Mouse (Mus musculus) CH12.LX (cell line): ENCODE measurements at regions not wholly inside any gene's neighbourhood (a gene's known extent, or its start where the extent isn't known, plus 50 kb on each side); places are given as distances from the start of the nearest gene placed in this dataset.

Experiments used
- DNase-seq: peaks from one replicate; pipeline ENCODE4 v3.0.0-alpha.2; 2013; ENCODE audit errors: extremely low read depth
- H3K27ac ChIP-seq: 2 replicates; pipeline ENCODE4 v1.5.1; 2012; ENCODE audit warnings: low read depth, mild to moderate bottlenecking, control low read depth, moderate library complexity; ENCODE audit not compliant: insufficient read depth
- H3K27me3 ChIP-seq: replicated peaks from 2 replicates; pipeline ENCODE3; 2012; ENCODE audit warnings: inconsistent platforms
- H3K36me3 ChIP-seq, 2 experiments: replicated peaks in 1 of 2; 2 replicates each; pipeline versions ENCODE3 to v1.6.1; 2012; ENCODE audit warnings: inconsistent platforms in 1 of 2, low read length in 1 of 2, mild to moderate bottlenecking in 1 of 2, mixed read lengths in 1 of 2, moderate library complexity in 1 of 2; ENCODE audit not compliant: control insufficient read depth in 1 of 2, insufficient read depth in 1 of 2
- H3K4me1 ChIP-seq, 2 experiments: 2 replicates each; pipeline ENCODE4 v1.6.1; 2012; ENCODE audit warnings: inconsistent platforms in 1 of 2, moderate library complexity in 1 of 2; ENCODE audit not compliant: insufficient read depth in 2 of 2, control insufficient read depth in 1 of 2
- H3K4me2 ChIP-seq: 2 replicates; pipeline ENCODE4 v1.6.1; 2012; ENCODE audit warnings: low read depth, mild to moderate bottlenecking, control low read depth; ENCODE audit not compliant: poor library complexity, insufficient read depth, severe bottlenecking
- H3K4me3 ChIP-seq, 3 experiments: fragments of 150-350 bp in 1 of 3; sonication (generic) in 1 of 3; replicated peaks in 1 of 3; 2 replicates each; pipeline versions ENCODE3 to v1.5.1; 2011 to 2012; ENCODE audit warnings: low read depth in 2 of 3, low read length in 2 of 3, mild to moderate bottlenecking in 2 of 3, moderate library complexity in 2 of 3, control low read depth in 1 of 3, improper control_type of control experiment in 1 of 3, inconsistent platforms in 1 of 3, mixed read lengths in 1 of 3; ENCODE audit not compliant: poor library complexity in 1 of 3
- H3K79me2 ChIP-seq: replicated peaks from 2 replicates; pipeline ENCODE4 v1.6.1; 2012; ENCODE audit warnings: mild to moderate bottlenecking, moderate library complexity; ENCODE audit not compliant: control insufficient read depth, poor library complexity, insufficient read depth, severe bottlenecking; ENCODE audit errors: extremely low read depth
- H3K9ac ChIP-seq: 2 replicates; pipeline ENCODE4 v1.6.1; 2012; ENCODE audit warnings: low read depth, mild to moderate bottlenecking, control low read depth, moderate library complexity; ENCODE audit not compliant: insufficient read depth
- H3K9me3 ChIP-seq: replicated peaks from 2 replicates; pipeline ENCODE3; 2012; ENCODE audit warnings: low read length, inconsistent platforms, mixed read lengths
- CHD1 ChIP-seq: IDR thresholded peaks from 2 replicates; pipeline ENCODE4 v1.6.1; 2012; ENCODE audit warnings: low read depth, low read length, improper control_type of control experiment, inconsistent platforms
- CTCF ChIP-seq, 2 experiments: IDR thresholded peaks in 1 of 2; conservative IDR thresholded peaks in 1 of 2; 2 replicates each; pipeline ENCODE4 v1.5.1; 2011 to 2012; ENCODE audit warnings: low read depth in 2 of 2, low read length in 2 of 2, improper control_type of control experiment in 1 of 2, inconsistent platforms in 1 of 2, mild to moderate bottlenecking in 1 of 2, moderate library complexity in 1 of 2
- EP300 ChIP-seq: IDR thresholded peaks from 2 replicates; pipeline ENCODE4 v1.6.1; 2011; ENCODE audit warnings: low read length, improper control_type of control experiment
- HCFC1 ChIP-seq: IDR thresholded peaks from 2 replicates; pipeline ENCODE4 v1.6.1; 2012; ENCODE audit warnings: low read depth, mild to moderate bottlenecking, inconsistent platforms, low read length, improper control_type of control experiment
- IRF4 ChIP-seq: IDR thresholded peaks from 2 replicates; pipeline ENCODE4 v1.6.1; 2014; ENCODE audit warnings: low read depth, mild to moderate bottlenecking, inconsistent platforms, low read length, improper control_type of control experiment
- JUND ChIP-seq: conservative IDR thresholded peaks from 2 replicates; pipeline ENCODE4 v1.6.1; 2011; ENCODE audit warnings: low read depth, low read length, improper control_type of control experiment
- KAT2A ChIP-seq: IDR thresholded peaks from 2 replicates; pipeline ENCODE4 v1.6.1; 2012; ENCODE audit warnings: low read length, improper control_type of control experiment, inconsistent platforms; ENCODE audit not compliant: insufficient replicate concordance
- MAFK ChIP-seq: IDR thresholded peaks from 2 replicates; pipeline ENCODE4 v1.6.1; 2011; ENCODE audit warnings: low read length, improper control_type of control experiment; ENCODE audit not compliant: insufficient replicate concordance
- MAX ChIP-seq: IDR thresholded peaks from 2 replicates; pipeline ENCODE4 v1.6.1; 2011; ENCODE audit warnings: low read length, improper control_type of control experiment
- MXI1 ChIP-seq: IDR thresholded peaks from 2 replicates; pipeline ENCODE4 v1.6.1; 2011; ENCODE audit warnings: mild to moderate bottlenecking, low read depth, low read length, improper control_type of control experiment
- MYC ChIP-seq: IDR thresholded peaks from 2 replicates; pipeline ENCODE4 v1.6.1; 2011; ENCODE audit warnings: low read depth, mild to moderate bottlenecking, improper control_type of control experiment, low read length
- NELFE ChIP-seq: IDR thresholded peaks from 2 replicates; pipeline ENCODE4 v1.6.1; 2011; ENCODE audit warnings: low read depth, low read length, improper control_type of control experiment
- PAX5 ChIP-seq: IDR thresholded peaks from 2 replicates; pipeline ENCODE4 v1.6.1; 2012; ENCODE audit warnings: low read length, inconsistent platforms, mixed read lengths
- POLR2A ChIP-seq: IDR thresholded peaks from 2 replicates; pipeline ENCODE4 v1.6.1; 2011; ENCODE audit warnings: low read depth, mild to moderate bottlenecking, improper control_type of control experiment, low read length
- RCOR1 ChIP-seq: conservative IDR thresholded peaks from 2 replicates; pipeline ENCODE4 v1.6.1; 2012; ENCODE audit warnings: low read depth, mild to moderate bottlenecking, inconsistent platforms, low read length, improper control_type of control experiment
- TBP ChIP-seq: conservative IDR thresholded peaks from 2 replicates; pipeline ENCODE4 v1.6.1; 2011; ENCODE audit warnings: low read depth, low read length, improper control_type of control experiment
- UBTF ChIP-seq: IDR thresholded peaks from 2 replicates; pipeline ENCODE4 v1.6.1; 2012; ENCODE audit warnings: low read depth, mild to moderate bottlenecking, inconsistent platforms, low read length, improper control_type of control experiment, moderate library complexity
- USF1 ChIP-seq: IDR thresholded peaks from 2 replicates; pipeline ENCODE4 v1.6.1; 2014; ENCODE audit warnings: low read depth, mild to moderate bottlenecking, inconsistent platforms, low read length, improper control_type of control experiment
- USF2 ChIP-seq: conservative IDR thresholded peaks from 2 replicates; pipeline ENCODE4 v1.6.1; 2011; ENCODE audit warnings: low read depth, low read length, improper control_type of control experiment
- ZC3H11A ChIP-seq: IDR thresholded peaks from 2 replicates; pipeline ENCODE4 v1.6.1; 2012; ENCODE audit warnings: low read depth, mild to moderate bottlenecking, inconsistent platforms, low read length, improper control_type of control experiment
- ZMIZ1 ChIP-seq: IDR thresholded peaks from 2 replicates; pipeline ENCODE4 v1.6.1; 2012; ENCODE audit warnings: low read depth, mild to moderate bottlenecking, inconsistent platforms, low read length, improper control_type of control experiment
- dilution Hi-C: fragments of 300-500 bp; cut with MboI; formaldehyde crosslinking; loops from 2 replicates; pipeline ENCODE4 v1.14.3; 2020; ENCODE audit warnings: low sequenced_read_pairs; ENCODE audit not compliant: extremely low pct_unique_long_range_greater_than_20kb, extremely low pct_ligation_motif_present
- in situ Hi-C: fragments of 300-500 bp; cut with MboI; formaldehyde crosslinking; loops from 3 replicates; pipeline ENCODE4 v1.14.3; 2019; ENCODE audit warnings: low sequenced_read_pairs, low pct_ligation_motif_present, low pct_unique_long_range_greater_than_20kb, mixed read lengths

DNA sequence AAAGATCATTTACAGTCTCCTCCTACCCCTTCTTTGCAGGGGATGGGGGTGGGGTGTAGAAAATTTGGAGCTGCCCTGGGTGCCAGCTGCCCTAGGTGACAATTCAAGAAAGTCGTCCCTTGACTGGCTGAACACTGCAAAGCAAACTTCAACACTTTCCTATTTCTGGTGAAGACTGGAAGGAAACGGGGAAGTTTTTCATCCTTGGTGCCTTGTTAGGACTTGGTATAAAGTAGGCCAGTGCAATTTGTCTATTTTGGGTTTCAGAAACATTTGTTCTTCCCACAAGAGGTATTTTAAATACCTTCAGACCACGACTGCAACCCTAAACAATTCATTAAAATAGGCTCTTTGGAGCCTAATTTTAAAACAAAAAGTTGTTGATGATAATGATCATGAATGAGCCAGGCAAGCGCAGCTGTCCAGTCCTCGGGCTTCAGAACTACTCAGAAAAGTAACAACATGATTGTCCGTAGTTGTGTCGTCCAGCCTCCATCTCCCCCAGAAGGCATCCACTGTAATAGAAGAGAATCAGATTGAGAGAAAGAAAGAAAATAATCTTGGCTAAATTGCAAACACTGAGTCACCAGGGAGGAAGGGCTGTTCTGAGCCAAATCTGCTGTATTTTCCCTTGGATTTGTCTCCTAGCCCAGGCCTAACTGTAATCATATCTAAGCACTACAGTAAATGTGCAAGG is 194.2 kb downstream of the Mex3b start:
- dilution Hi-C loops (no loop called here), in situ Hi-C loops (no loop called here)
- no peak for TF ChIP-seq MAX
- H3K79me2 ChIP-seq = no peaks in the 10 kb centered on the region
- H3K9me3 ChIP-seq = no peaks in the 10 kb centered on the region
- H3K27me3 ChIP-seq = no peaks in the 10 kb centered on the region
- peaks cover 0 to 6% of the 10 kb centered on the region in 2 experiments; a peak in 2 of 4 replicates for H3K4me1 ChIP-seq
- no peaks in the 10 kb centered on the region for H3K36me3 ChIP-seq
- H3K4me2 ChIP-seq = no peak overlapping the region
- no peak overlapping the region for H3K27ac ChIP-seq
- no peak overlapping the region for H3K4me3 ChIP-seq
- no peak overlapping the region for H3K9ac ChIP-seq
- DNase-seq = no peak

GRCm38 (mm10) chr7:83061894-83062477 is 194.9 kb downstream of the Mex3b start:
- DNase-seq = no peak
- H3K9me3 ChIP-seq = no peaks in the 10 kb centered on the region
- no peak overlapping the region for H3K4me2 ChIP-seq
- in situ Hi-C loops (no loop called here), dilution Hi-C loops (no loop called here)
- H3K79me2 ChIP-seq = no peaks in the 10 kb centered on the region
- no peak for TF ChIP-seq IRF4
- TF ChIP-seq EP300 = no peak
- no peak for TF ChIP-seq NELFE
- no peak for TF ChIP-seq ZC3H11A
- TF ChIP-seq JUND = no peak
- no peak for TF ChIP-seq ZMIZ1
- no peak for TF ChIP-seq POLR2A
- TF ChIP-seq RCOR1 = no peak
- no peak for TF ChIP-seq KAT2A
- TF ChIP-seq USF2 = no peak
- TF ChIP-seq CHD1 = no peak
- TF ChIP-seq UBTF = no peak
- H3K4me1 ChIP-seq = peaks cover 0 to 6% of the 10 kb centered on the region in 2 experiments; a peak in 2 of 4 replicates
- no peak overlapping the region for H3K27ac ChIP-seq
- no peaks in the 10 kb centered on the region for H3K36me3 ChIP-seq
- no peaks in the 10 kb centered on the region for H3K27me3 ChIP-seq
- H3K9ac ChIP-seq = no peak overlapping the region
- no peak overlapping the region for H3K4me3 ChIP-seq

- no peaks in the 10 kb centered on the region for H3K36me3 ChIP-seq
- H3K27ac ChIP-seq = no peak overlapping the region
- DNase-seq = no peak
- H3K9ac ChIP-seq = no peak overlapping the region
- H3K9me3 ChIP-seq = no peaks in the 10 kb centered on the region
- dilution Hi-C loops (no loop called here), in situ Hi-C loops (no loop called here)
- H3K4me1 ChIP-seq = peaks cover 0 to 6% of the 10 kb centered on the region in 2 experiments; a peak in 2 of 4 replicates
- no peak overlapping the region for H3K4me2 ChIP-seq
- H3K4me3 ChIP-seq = no peak overlapping the region
- H3K27me3 ChIP-seq = no peaks in the 10 kb centered on the region
- no peak for TF ChIP-seq PAX5
- TF ChIP-seq UBTF = no peak
- TF ChIP-seq ZC3H11A = no peak
- no peak for TF ChIP-seq MAFK
- TF ChIP-seq USF2 = no peak
- TF ChIP-seq CTCF (conservative IDR thresholded peaks at IDR 0.05 in 1 of 2, IDR thresholded peaks at IDR 0.05 in 1 of 2; ENCODE audit: low read depth in 2 of 2, low read length in 2 of 2) = no peak
- no peak for TF ChIP-seq USF1
- TF ChIP-seq RCOR1 = no peak
- no peak for TF ChIP-seq POLR2A
- no peak for TF ChIP-seq MXI1
- TF ChIP-seq MYC = no peak
- TF ChIP-seq EP300 = no peak
- no peak for TF ChIP-seq TBP
- no peak for TF ChIP-seq HCFC1
- no peaks in the 10 kb centered on the region for H3K79me2 ChIP-seq
These were observed 196.4 kb downstream of the Mex3b start for GRCm38 (mm10) chr7:83063559-83063958.
